Mouse (Mus musculus) MEL (cell line): ENCODE results near the gene Zdhhc8. TPM values are rescaled to one million over a fixed set of nuclear protein-coding genes. Genes with fewer than 3 reads are reported as not detected.
A peak's percentile ranks its signal among the peaks of the same experiment; 100 is the strongest.

Experiments used
- DNase-seq: peaks from one replicate; pipeline ENCODE4 v3.0.0; 2011; ENCODE audit warnings: low read depth, low spot score
- H3K27ac ChIP-seq: 2 replicates; pipeline ENCODE4 v1.5.1; 2012; ENCODE audit warnings: low read depth, mild to moderate bottlenecking, control low read depth, low read length, moderate library complexity; ENCODE audit not compliant: control insufficient read depth
- H3K27me3 ChIP-seq, 2 experiments: fragments of 150-350 bp in 1 of 2; sonication (generic) in 1 of 2; 2 replicates each; pipeline ENCODE4 v1.6.1; 2012; ENCODE audit warnings: low read length in 2 of 2, mild to moderate bottlenecking in 2 of 2, improper control_type of control experiment in 1 of 2, moderate library complexity in 1 of 2; ENCODE audit not compliant: insufficient read depth in 2 of 2, control insufficient read depth in 1 of 2
- H3K36me3 ChIP-seq, 2 experiments: 2 replicates each; pipeline ENCODE4 v1.6.1; 2012 to 2014; ENCODE audit warnings: low read length in 2 of 2, improper control_type of control experiment in 1 of 2, inconsistent platforms in 1 of 2, mild to moderate bottlenecking in 1 of 2; ENCODE audit not compliant: insufficient read depth in 2 of 2, control insufficient read depth in 1 of 2
- H3K4me1 ChIP-seq, 2 experiments: fragments of 150-350 bp in 1 of 2; sonication (generic) in 1 of 2; 2 replicates each; pipeline ENCODE4 v1.6.1; 2012; ENCODE audit warnings: low read length in 2 of 2, improper control_type of control experiment in 1 of 2, mild to moderate bottlenecking in 1 of 2; ENCODE audit not compliant: insufficient read depth in 2 of 2, control insufficient read depth in 1 of 2
- H3K4me3 ChIP-seq, 2 experiments: fragments of 150-350 bp in 1 of 2; sonication (generic) in 1 of 2; 2 replicates each; pipeline ENCODE4 v1.5.1; 2012; ENCODE audit warnings: low read depth in 2 of 2, low read length in 2 of 2, mild to moderate bottlenecking in 2 of 2, moderate library complexity in 2 of 2, control low read depth in 1 of 2, improper control_type of control experiment in 1 of 2; ENCODE audit not compliant: control insufficient read depth in 1 of 2, insufficient read depth in 1 of 2
- H3K79me2 ChIP-seq: 2 replicates; pipeline ENCODE4 v1.6.1; 2012; ENCODE audit warnings: mild to moderate bottlenecking, low read length, moderate library complexity; ENCODE audit not compliant: control insufficient read depth, poor library complexity, insufficient read depth
- H3K9ac ChIP-seq: 2 replicates; pipeline ENCODE4 v1.6.1; 2012; ENCODE audit warnings: low read depth, mild to moderate bottlenecking, control low read depth, low read length, moderate library complexity; ENCODE audit not compliant: control insufficient read depth, poor library complexity, severe bottlenecking
- H3K9me3 ChIP-seq: fragments of 150-350 bp; sonication (generic); replicated peaks from 2 replicates; pipeline ENCODE4 v1.6.1; 2012; ENCODE audit warnings: mild to moderate bottlenecking, low read length, improper control_type of control experiment, moderate library complexity; ENCODE audit not compliant: insufficient read depth
- BHLHE40 ChIP-seq: IDR thresholded peaks from 2 replicates; pipeline ENCODE4 v1.6.1; 2012; ENCODE audit warnings: low read depth, mild to moderate bottlenecking, inconsistent platforms, low read length, improper control_type of control experiment, borderline replicate concordance
- CHD1 ChIP-seq: IDR thresholded peaks from 2 replicates; pipeline ENCODE4 v1.6.1; 2012; ENCODE audit warnings: low read depth, mild to moderate bottlenecking, inconsistent platforms, low read length, improper control_type of control experiment
- CTCF ChIP-seq, 3 experiments: IDR thresholded peaks in 2 of 3; conservative IDR thresholded peaks in 1 of 3; 2 replicates each; pipeline ENCODE4 v1.5.1; 2011 to 2012; ENCODE audit warnings: low read length in 3 of 3, low read depth in 2 of 3, mild to moderate bottlenecking in 2 of 3, improper control_type of control experiment in 1 of 3, inconsistent platforms in 1 of 3, mixed read lengths in 1 of 3, moderate library complexity in 1 of 3; ENCODE audit not compliant: control insufficient read depth in 1 of 3, insufficient read depth in 1 of 3, poor library complexity in 1 of 3, severe bottlenecking in 1 of 3
- E2F4 ChIP-seq: IDR thresholded peaks from 2 replicates; pipeline ENCODE4 v1.6.1; 2011; ENCODE audit warnings: low read depth, low read length, improper control_type of control experiment, borderline replicate concordance
- ELF1 ChIP-seq: IDR thresholded peaks from 2 replicates; pipeline ENCODE4 v1.6.1; 2014; ENCODE audit warnings: low read depth, mild to moderate bottlenecking, inconsistent platforms, low read length, improper control_type of control experiment, moderate library complexity
- ETS1 ChIP-seq: IDR thresholded peaks from 2 replicates; pipeline ENCODE4 v1.6.1; 2012; ENCODE audit warnings: low read depth, mild to moderate bottlenecking, inconsistent platforms, low read length, improper control_type of control experiment, moderate library complexity
- GABPA ChIP-seq: IDR thresholded peaks from 2 replicates; pipeline ENCODE4 v1.6.1; 2012; ENCODE audit warnings: low read depth, mild to moderate bottlenecking, inconsistent platforms, low read length, improper control_type of control experiment, moderate library complexity
- JUND ChIP-seq: IDR thresholded peaks from 2 replicates; pipeline ENCODE4 v1.6.1; 2011; ENCODE audit warnings: low read depth, mild to moderate bottlenecking, improper control_type of control experiment, low read length
- KAT2A ChIP-seq: conservative IDR thresholded peaks from 2 replicates; pipeline ENCODE4 v1.6.1; 2012; ENCODE audit warnings: low read depth, low read length, improper control_type of control experiment, inconsistent platforms
- MAFK ChIP-seq: IDR thresholded peaks from 2 replicates; pipeline ENCODE4 v1.6.1; 2011; ENCODE audit warnings: low read depth, mild to moderate bottlenecking, low read length, improper control_type of control experiment, borderline replicate concordance
- MEF2A ChIP-seq: IDR thresholded peaks from 2 replicates; pipeline ENCODE4 v1.6.1; 2014; ENCODE audit warnings: low read depth, mild to moderate bottlenecking, inconsistent platforms, low read length, improper control_type of control experiment; ENCODE audit not compliant: poor library complexity, insufficient replicate concordance, severe bottlenecking; ENCODE audit errors: extremely low read depth
- MXI1 ChIP-seq: IDR thresholded peaks from 2 replicates; pipeline ENCODE4 v1.6.1; 2011; ENCODE audit warnings: mild to moderate bottlenecking, low read depth, low read length, improper control_type of control experiment
- MYC ChIP-seq: IDR thresholded peaks from 2 replicates; pipeline ENCODE4 v1.6.1; 2011; ENCODE audit warnings: low read depth, mild to moderate bottlenecking, low read length, improper control_type of control experiment, moderate library complexity
- TBP ChIP-seq: IDR thresholded peaks from 2 replicates; pipeline ENCODE4 v1.8.0; 2011; ENCODE audit warnings: low read depth, low read length, improper control_type of control experiment
- TCF12 ChIP-seq: IDR thresholded peaks from 2 replicates; pipeline ENCODE4 v1.6.1; 2014; ENCODE audit warnings: low read depth, mild to moderate bottlenecking, inconsistent platforms, low read length, improper control_type of control experiment, moderate library complexity
- UBTF ChIP-seq: IDR thresholded peaks from 2 replicates; pipeline ENCODE4 v1.6.1; 2012; ENCODE audit warnings: low read depth, mild to moderate bottlenecking, inconsistent platforms, low read length, improper control_type of control experiment, moderate library complexity, borderline replicate concordance; ENCODE audit not compliant: insufficient read depth
- USF1 ChIP-seq: IDR thresholded peaks from 2 replicates; pipeline ENCODE4 v1.6.1; 2014; ENCODE audit warnings: low read depth, mild to moderate bottlenecking, inconsistent platforms, low read length, improper control_type of control experiment, moderate library complexity
- USF2 ChIP-seq, 2 experiments: IDR thresholded peaks; 2 replicates each; pipeline ENCODE4 v1.6.1; 2011 to 2012; ENCODE audit warnings: improper control_type of control experiment in 2 of 2, low read length in 2 of 2, borderline replicate concordance in 1 of 2, inconsistent platforms in 1 of 2, low read depth in 1 of 2, mild to moderate bottlenecking in 1 of 2; ENCODE audit not compliant: insufficient read depth in 1 of 2
- ZNF384 ChIP-seq: IDR thresholded peaks from 2 replicates; pipeline ENCODE4 v1.6.1; 2012; ENCODE audit warnings: low read depth, mild to moderate bottlenecking, inconsistent platforms, low read length, improper control_type of control experiment
- polyA plus RNA-seq, 2 experiments: library from polyadenylated mRNA; stranded (reverse) in 1 of 2; unstranded in 1 of 2; fragments of >175 nt in 1 of 2; fragments of >200 nt in 1 of 2; gene quantifications; 2 replicates each; pipeline versions ENCODE4 v1.2.1 to v1.2.4; 2012; ENCODE audit warnings: low replicate concordance in 2 of 2, low read depth in 1 of 2; ENCODE audit not compliant: insufficient read length in 2 of 2, insufficient read depth in 1 of 2, missing spikeins in 1 of 2
- total RNA-seq: library from RNA; depleted of rRNA; stranded (reverse); fragments of 300-350 nt; gene quantifications from 2 replicates; pipeline ENCODE4 v1.2.3, GENCODE M21; 2012

Zdhhc8 gene
- total and polyA plus RNA-seq, 3 experiments, result 9.6 to 33.2 TPM; not detected in 1

DNA sequence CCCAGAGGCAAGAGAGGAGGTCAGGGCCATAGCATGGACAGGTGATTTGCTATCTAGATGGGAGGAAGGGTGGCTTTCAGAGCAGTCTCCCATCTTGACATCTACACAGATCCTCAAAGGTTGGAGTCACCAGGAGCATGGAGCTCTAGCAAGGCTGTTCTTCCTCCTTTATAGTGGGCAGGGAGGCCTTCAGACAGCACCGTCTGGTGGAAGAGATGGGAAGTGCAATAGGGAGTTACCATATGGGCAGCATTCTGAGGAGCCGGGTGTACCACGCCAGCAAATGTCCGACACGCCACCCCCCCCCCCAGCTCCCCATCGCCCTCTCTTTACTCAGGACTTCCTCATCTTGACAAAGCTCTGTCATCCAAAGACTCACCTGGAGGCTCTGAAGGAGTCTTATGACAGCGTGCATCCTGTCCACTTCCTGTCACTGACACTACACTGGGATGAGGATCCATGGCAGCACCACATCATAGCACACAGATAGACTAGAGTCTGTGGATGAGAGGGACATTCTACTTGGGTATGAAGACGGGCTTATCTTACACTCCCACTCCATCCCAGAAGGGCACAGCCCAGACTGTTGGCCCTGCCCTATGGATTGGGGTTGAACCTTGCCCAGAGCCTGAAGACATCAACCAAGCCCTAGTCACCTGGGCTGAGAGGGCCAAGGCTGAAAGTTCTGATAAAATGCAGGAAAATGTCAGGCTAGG lies 24.1 kb downstream of the Zdhhc8 start (continued):
- no peak for TF ChIP-seq TCF12
- TF ChIP-seq ELF1, result 0 out of 2 replicates have a peak, but pooled peaks have one; percentile 40
- no peak for TF ChIP-seq KAT2A
- no peak for TF ChIP-seq CHD1
- TF ChIP-seq MYC, result 0 out of 2 replicates have a peak, but pooled peaks have one; percentile 30
- TF ChIP-seq MAFK, result no peak
- no peak for TF ChIP-seq TBP
- no peak for TF ChIP-seq USF1
- no peak for TF ChIP-seq GABPA
- no peak for TF ChIP-seq BHLHE40
- no peak for TF ChIP-seq ZNF384
- TF ChIP-seq MXI1, result no peak
- no peak for TF ChIP-seq UBTF
- TF ChIP-seq CTCF (IDR thresholded peaks at IDR 0.05 in 2 of 3, conservative IDR thresholded peaks at IDR 0.05 in 1 of 3; ENCODE audit: control insufficient read depth in 1 of 3, insufficient read depth in 1 of 3, low read depth in 2 of 3, low read length in 3 of 3, poor library complexity in 1 of 3, severe bottlenecking in 1 of 3), result peak; percentile 86 to 100 (median 91)
- TF ChIP-seq USF2 (IDR thresholded peaks at IDR 0.05; ENCODE audit: borderline replicate concordance in 1 of 2, insufficient read depth in 1 of 2, low read depth in 1 of 2, low read length in 2 of 2), result no peak
- TF ChIP-seq ETS1, result no peak

DNA sequence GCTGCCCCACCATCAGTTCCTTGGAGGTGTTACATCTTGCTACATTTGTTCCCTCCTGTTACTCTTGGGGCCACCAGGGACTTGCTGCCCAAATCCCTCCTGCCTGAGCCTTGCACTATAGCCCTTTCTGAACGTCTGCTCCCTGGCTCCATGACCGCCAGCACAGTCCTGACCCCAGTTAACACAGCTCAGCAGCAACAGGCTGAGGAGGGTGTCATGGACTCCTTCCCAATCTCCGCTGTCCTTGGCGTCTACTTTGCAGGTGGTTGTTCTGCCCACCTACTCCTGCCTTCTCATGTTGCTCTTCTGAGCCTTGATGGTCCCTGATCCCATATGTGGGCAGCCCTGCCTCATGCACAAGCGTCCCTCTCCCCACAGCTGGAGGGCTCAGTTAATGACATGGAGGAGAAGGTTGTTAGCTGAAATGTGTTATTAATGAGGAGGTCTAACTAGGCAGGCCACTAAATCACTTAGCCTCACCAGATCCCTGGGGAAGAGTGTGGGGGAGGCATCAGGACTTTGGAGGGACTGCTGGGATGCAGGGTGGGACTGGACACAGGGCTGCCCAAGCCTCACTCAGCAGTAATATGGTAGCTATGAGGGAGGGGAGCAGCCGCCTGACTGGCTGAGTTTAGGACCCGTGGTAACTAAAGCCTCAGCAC lies 31.4 kb downstream of the Zdhhc8 start:
- Histone ChIP-seq H3K4me1 (no peaks in the 10 kb centered on the region), H3K27ac (no peak overlapping the region), H3K36me3 (no peaks in the 10 kb centered on the region), H3K9me3 (no peaks in the 10 kb centered on the region), H3K27me3 (no peaks in the 10 kb centered on the region; a peak in 1 of 4 replicates), H3K4me3 (no peak overlapping the region), H3K79me2 (no peaks in the 10 kb centered on the region), H3K9ac (no peak overlapping the region)
- TF ChIP-seq MXI1 (no peak), MEF2A (no peak), ELF1 (no peak), UBTF (no peak), JUND (no peak), E2F4 (no peak), TBP (no peak)
- DNase-seq, result no peak
